10 mouse cellular contexts compared by ENCODE assay signal in the genomic region with DNA sequence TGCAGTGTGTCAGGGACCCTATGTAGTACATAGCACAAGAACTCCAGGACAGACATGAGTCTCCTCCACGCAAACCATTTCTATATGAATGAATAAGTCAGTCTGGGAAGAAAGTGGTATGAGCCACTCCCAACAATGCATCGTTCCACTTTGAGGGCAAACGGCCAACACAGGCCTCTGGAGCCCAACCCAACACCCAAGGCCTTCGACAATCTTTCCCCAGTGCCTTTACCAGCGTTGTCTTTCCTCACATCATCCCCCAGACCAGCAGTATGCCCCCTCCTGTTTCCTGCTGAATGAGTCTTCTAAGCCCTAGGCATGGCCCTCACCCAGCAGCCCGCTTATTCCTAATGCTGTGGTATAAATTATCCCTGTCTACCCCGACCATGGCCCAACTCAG. TPM values are rescaled to one million over a fixed set of nuclear protein-coding genes. Genes with fewer than 3 reads are reported as not detected.
DNase-seq lines count a peak whose midpoint lies in the region; ATAC-seq and TF ChIP-seq lines count a peak whose summit lies in the region.
"Had no signal": no experiment of that assay in that cellular context is flagged by ENCODE, and none has a peak within 500 bp of the region (broad histone marks: within the 10 kb centered on the region; RNA-seq: fewer than 3 reads in every experiment).

No protein-coding gene starts in this region.

- WGBS in cerebellum, adult 2 months = 38% methylated on average over 7 of the region's 7 CpGs
- 16% methylated on average over 7 of the region's 7 CpGs for WGBS in stomach, postnatal 0 days
- 65% methylated on average over 7 of the region's 7 CpGs for WGBS in hindbrain, embryonic 14.5 days

- peaks cover 100% of the 10 kb centered on the region for H3K36me3 ChIP-seq in megakaryocyte, embryonic 14.5 days (replicated peaks; ENCODE audit: low read length)
- H3K36me3 ChIP-seq in stomach, postnatal 0 days (ENCODE audit: control insufficient read depth, insufficient read depth, low read length) = no peaks in the 10 kb centered on the region; the same call in 1 of the 2 replicates
- H3K36me3 ChIP-seq in hindbrain, embryonic 14.5 days (replicated peaks; ENCODE audit: control insufficient read depth, insufficient read depth) = no peaks in the 10 kb centered on the region

- TF ChIP-seq EP300 in stomach, postnatal 0 days (optimal IDR thresholded peaks at IDR 0.05) = peak; percentile 4

- peak overlapping the region; percentile 27 for H3K4me2 ChIP-seq in stomach, postnatal 0 days (replicated peaks; ENCODE audit: low read depth)
- no peak overlapping the region for H3K4me2 ChIP-seq in hindbrain, embryonic 14.5 days (replicated peaks)

- TF ChIP-seq POLR2A in cerebellum, adult 2 months (IDR thresholded peaks at IDR 0.05; ENCODE audit: borderline replicate concordance, insufficient read depth, low read length) = no peak

- H3K9me3 ChIP-seq in megakaryocyte, embryonic 14.5 days = no peaks in the 10 kb centered on the region
- H3K9me3 ChIP-seq in stomach, postnatal 0 days (ENCODE audit: control insufficient read depth, low read length) = no peaks in the 10 kb centered on the region
- H3K9me3 ChIP-seq in hindbrain, embryonic 14.5 days (ENCODE audit: control insufficient read depth, low read length) = no peaks in the 10 kb centered on the region

- no peak for DNase-seq in cerebellum, adult 2 months
- DNase-seq in cerebellum, adult 9-11 months = no peak
- DNase-seq in kidney, postnatal 25 days = peak; percentile 45 to 54
- DNase-seq in stomach, postnatal 0 days (ENCODE audit: low spot score) = peak; percentile 81
- no peak for DNase-seq in layer of hippocampus, adult 9-10 months (ENCODE audit: low spot score)
- no peak for DNase-seq in hindbrain, embryonic 14.5 days (ENCODE audit: low spot score)

- no peak overlapping the region for H3K9ac ChIP-seq in stomach, postnatal 0 days (ENCODE audit: low read length)
- H3K9ac ChIP-seq in hindbrain, embryonic 14.5 days = no peak overlapping the region

- no peaks in the 10 kb centered on the region for H3K27me3 ChIP-seq in cerebellum, adult 2 months (ENCODE audit: control insufficient read depth, insufficient read depth, low read length)
- H3K27me3 ChIP-seq in megakaryocyte, embryonic 14.5 days (replicated peaks) = no peaks in the 10 kb centered on the region
- H3K27me3 ChIP-seq in stomach, postnatal 0 days (ENCODE audit: control insufficient read depth, insufficient read depth, low read length) = no peaks in the 10 kb centered on the region
- no peaks in the 10 kb centered on the region for H3K27me3 ChIP-seq in hindbrain, embryonic 14.5 days (ENCODE audit: control insufficient read depth, insufficient read depth, low read length)

- no peak for ATAC-seq in megakaryocyte, adult 5-6 weeks (ENCODE audit: poor library complexity, severe bottlenecking)
- peak; percentile 21 for ATAC-seq in stomach, postnatal 0 days (ENCODE audit: low FRiP score, low TSS enrichment)
- ATAC-seq in hindbrain, embryonic 14.5 days (ENCODE audit: low FRiP score) = no peak
- ATAC-seq: CD4-positive, CD25-positive, alpha-beta regulatory T cell, adult 4 months; inflammation-experienced regulatory T-cells, adult 6 months had no signal

- no peak overlapping the region for H3K4me3 ChIP-seq in cerebellum, adult 2 months (replicated peaks; ENCODE audit: insufficient read depth, low read depth, low read length)
- H3K4me3 ChIP-seq in megakaryocyte, embryonic 14.5 days (replicated peaks) = peak overlapping the region; percentile 86
- H3K4me3 ChIP-seq in stomach, postnatal 0 days (ENCODE audit: low read depth, low read length) = no peak overlapping the region
- no peak overlapping the region for H3K4me3 ChIP-seq in hindbrain, embryonic 14.5 days (replicated peaks; ENCODE audit: low read length)

- peak overlapping the region; percentile 96 for H3K27ac ChIP-seq in cerebellum, adult 2 months (ENCODE audit: insufficient read depth, low read length)
- H3K27ac ChIP-seq in stomach, postnatal 0 days (replicated peaks) = peak overlapping the region; percentile 95
- H3K27ac ChIP-seq in hindbrain, embryonic 14.5 days = no peak overlapping the region

- H3K4me1 ChIP-seq in cerebellum, adult 2 months (ENCODE audit: control insufficient read depth, insufficient read depth, low read length) = peaks cover 79% of the 10 kb centered on the region
- H3K4me1 ChIP-seq in megakaryocyte, embryonic 14.5 days = peaks cover 100% of the 10 kb centered on the region
- peaks cover 44% of the 10 kb centered on the region for H3K4me1 ChIP-seq in stomach, postnatal 0 days (replicated peaks; ENCODE audit: control insufficient read depth, insufficient read depth)
- H3K4me1 ChIP-seq in hindbrain, embryonic 14.5 days (replicated peaks; ENCODE audit: control insufficient read depth, insufficient read depth, low read length) = 0 out of 2 replicates have a peak, but pooled peaks cover 8% of the 10 kb centered on the region

- no peak for TF ChIP-seq CTCF in cerebellum, adult 2 months (IDR thresholded peaks at IDR 0.05; ENCODE audit: borderline replicate concordance, insufficient read depth, low read depth, low read length)
- no peak for TF ChIP-seq CTCF in stomach, postnatal 0 days (IDR thresholded peaks at IDR 0.05; ENCODE audit: low read depth)

RNA-seq across cellular contexts. Expression of a gene that starts 20.6 kb away (rescaled TPM):
- polyA plus RNA-seq in cerebellum, adult 2 months (2012; rRNA removed) = 44.2 and 45.2 TPM in 2 replicates
- polyA plus RNA-seq in megakaryocyte, embryonic 14.5 days (2012; ENCODE audit: insufficient read depth, low replicate concordance) = 1,439 and 1,641 TPM in 2 replicates
- total RNA-seq in megakaryocyte, adult 5-6 weeks (2015) = 464 and 549 TPM in 2 replicates
- 759 and 878 TPM in 2 replicates for total RNA-seq in megakaryocyte, adult 5-6 weeks (2017)
- 27.9 and 32.9 TPM in 2 replicates for polyA plus RNA-seq in stomach, postnatal 0 days (2015; fragmentation: Nextera tagmentation; extraction: Ambion mirVana)
- polyA plus RNA-seq in hindbrain, embryonic 14.5 days (2014; fragmentation: Nextera tagmentation; extraction: Ambion mirVana) = 14.4 and 14.6 TPM in 2 replicates

Comparison
In these comparisons a context has a peak if more than half of its experiments do, and no peak if none do; other contexts are left out.
1. DNase-seq: peak in kidney, postnatal 25 days (2 of 2) and stomach, postnatal 0 days (single experiment); none in cerebellum, adult 2 months (0 of 2), cerebellum, adult 9-11 months (single experiment), layer of hippocampus, adult 9-10 months (single experiment) and hindbrain, embryonic 14.5 days (single experiment).
2. RNA of a gene that starts 20.6 kb away (polyA plus RNA-seq): 1,439 to 1,641 TPM in megakaryocyte, embryonic 14.5 days; 44.2 to 45.2 TPM in cerebellum, adult 2 months, 27.9 to 32.9 TPM in stomach, postnatal 0 days and 14.4 to 14.6 TPM in hindbrain, embryonic 14.5 days; every median in the first group is over 10 times any median in the second.